Mouse (Mus musculus) erythroblast, embryonic 14.5 days (primary cell): ENCODE measurements around the gene Unc45a.

Experiments used
- GATA1 ChIP-seq: IDR thresholded peaks from 2 replicates; pipeline ENCODE4 v1.6.1; 2012; ENCODE audit warnings: low read length, inconsistent platforms, mixed read lengths
- TAL1 ChIP-seq: IDR thresholded peaks from 3 replicates; pipeline ENCODE4 v1.6.1; 2012; ENCODE audit warnings: low read length, inconsistent platforms, mixed read lengths

GRCm38 (mm10) chr7:80376192-80376591 lies 35.4 kb upstream of the Unc45a start:
- TF ChIP-seq GATA1 (no peak), TAL1 (no peak)
